Mouse (Mus musculus): ENCODE measurements at regions not wholly inside any gene's neighbourhood (a gene's known extent, or its start where the extent isn't known, plus 50 kb on each side); places are given as distances from the start of the nearest gene placed in this dataset.

DNA sequence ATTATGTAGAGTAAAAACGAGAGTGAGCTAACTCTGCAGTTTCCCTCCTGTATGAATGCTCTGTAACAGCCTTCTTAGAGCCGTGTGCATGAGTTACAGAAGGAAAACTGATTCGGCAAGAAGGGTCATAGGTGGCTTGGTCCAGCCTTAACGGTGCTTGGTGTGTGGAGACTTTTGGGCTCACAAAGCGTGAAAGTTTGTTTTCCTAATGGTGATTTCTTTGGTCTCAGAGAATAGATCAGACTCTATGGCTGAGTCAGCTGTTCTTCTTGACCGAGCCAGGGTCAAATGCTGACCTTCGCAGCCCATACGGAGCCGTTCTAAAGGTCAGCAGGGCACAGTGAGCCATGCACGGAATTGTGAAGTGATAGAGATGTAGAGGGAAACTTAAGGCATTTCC, 294.1 kb upstream of the Mon1b start:
- DNase-seq (ENCODE audit: low spot score) (no peak), ATAC-seq (no peak)
- no peaks in the 10 kb centered on the region for H3K27me3 ChIP-seq (replicated peaks; ENCODE audit: control insufficient read depth, insufficient read depth, low read length)
- no peak overlapping the region for H3K9ac ChIP-seq (ENCODE audit: low read length)
- H3K27ac ChIP-seq (ENCODE audit: low read depth, low read length), result no peak overlapping the region
- H3K4me3 ChIP-seq (ENCODE audit: low read depth, low read length), result no peak overlapping the region
- H3K4me2 ChIP-seq (ENCODE audit: low read length), result no peak overlapping the region
- no peaks in the 10 kb centered on the region for H3K36me3 ChIP-seq (ENCODE audit: control insufficient read depth, insufficient read depth, low read length)
- WGBS, result 83% methylated on average over 10 of the region's 10 CpGs
- H3K4me1 ChIP-seq (ENCODE audit: control insufficient read depth, insufficient read depth, low read length), result no peaks in the 10 kb centered on the region
- no peaks in the 10 kb centered on the region for H3K9me3 ChIP-seq (replicated peaks; ENCODE audit: control insufficient read depth, low read length)

DNA sequence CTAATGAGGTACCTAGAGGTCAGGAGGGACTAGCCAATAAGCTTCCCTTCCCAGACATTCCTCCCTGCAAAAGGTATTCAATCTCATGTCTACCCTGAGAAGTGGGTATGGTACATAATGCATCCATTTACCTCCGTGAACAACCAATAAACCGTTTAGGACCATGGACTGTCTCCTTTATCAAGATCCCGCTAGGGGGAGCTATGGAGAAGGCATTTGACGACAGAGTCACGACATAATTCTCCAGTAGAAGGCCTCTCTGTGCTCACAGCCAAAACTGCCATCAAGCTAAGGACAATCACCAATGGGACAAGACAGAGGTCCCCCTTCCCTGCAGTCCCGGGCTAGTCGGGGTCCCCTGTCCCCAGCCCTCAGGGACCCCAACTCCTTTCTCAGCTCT, 273.5 kb upstream of the Mon1b start:
- DNase-seq (ENCODE audit: low spot score) (no peak), ATAC-seq (no peak)
- 69% methylated on average over 7 of the region's 7 CpGs for WGBS
- H3K36me3 ChIP-seq (ENCODE audit: control insufficient read depth, insufficient read depth, low read length), result no peaks in the 10 kb centered on the region
- no peak overlapping the region for H3K4me3 ChIP-seq (ENCODE audit: low read depth, low read length)
- no peak overlapping the region for H3K4me2 ChIP-seq (ENCODE audit: low read length)
- H3K27ac ChIP-seq (ENCODE audit: low read depth, low read length), result no peak overlapping the region
- H3K9me3 ChIP-seq (replicated peaks; ENCODE audit: control insufficient read depth, low read length), result no peaks in the 10 kb centered on the region
- H3K9ac ChIP-seq (ENCODE audit: low read length), result no peak overlapping the region
- no peaks in the 10 kb centered on the region for H3K27me3 ChIP-seq (replicated peaks; ENCODE audit: control insufficient read depth, insufficient read depth, low read length)
- H3K4me1 ChIP-seq (ENCODE audit: control insufficient read depth, insufficient read depth, low read length), result no peaks in the 10 kb centered on the region

DNA sequence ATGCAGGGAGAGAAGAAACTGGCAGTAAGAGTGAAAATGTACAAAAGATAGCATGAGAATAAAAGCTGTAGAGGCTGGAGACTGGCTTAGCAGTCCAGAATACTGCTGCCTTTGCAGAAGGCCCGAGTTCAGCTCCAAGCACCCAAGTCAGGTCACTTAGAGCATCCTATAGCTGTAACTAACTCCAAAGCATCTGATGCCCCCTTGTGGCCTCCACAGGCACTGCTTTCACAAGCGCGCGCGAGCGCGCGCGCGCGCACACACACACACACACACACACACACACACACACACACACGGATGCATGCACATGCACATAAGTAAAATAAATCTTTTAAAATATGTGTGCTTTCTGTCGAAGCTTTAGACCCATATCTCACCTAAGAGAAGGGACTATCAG, 271.2 kb upstream of the Mon1b start:
- Histone ChIP-seq H3K4me2 (ENCODE audit: low read length) (no peak overlapping the region), H3K9me3 (replicated peaks; ENCODE audit: control insufficient read depth, low read length) (no peaks in the 10 kb centered on the region), H3K27ac (ENCODE audit: low read depth, low read length) (no peak overlapping the region), H3K27me3 (replicated peaks; ENCODE audit: control insufficient read depth, insufficient read depth, low read length) (no peaks in the 10 kb centered on the region), H3K4me1 (ENCODE audit: control insufficient read depth, insufficient read depth, low read length) (no peaks in the 10 kb centered on the region), H3K36me3 (ENCODE audit: control insufficient read depth, insufficient read depth, low read length) (no peaks in the 10 kb centered on the region), H3K9ac (ENCODE audit: low read length) (no peak overlapping the region), H3K4me3 (ENCODE audit: low read depth, low read length) (no peak overlapping the region)
- DNase-seq (ENCODE audit: low spot score) (no peak), ATAC-seq (no peak)
- 95% methylated on average over 13 of the region's 13 CpGs for WGBS

DNA sequence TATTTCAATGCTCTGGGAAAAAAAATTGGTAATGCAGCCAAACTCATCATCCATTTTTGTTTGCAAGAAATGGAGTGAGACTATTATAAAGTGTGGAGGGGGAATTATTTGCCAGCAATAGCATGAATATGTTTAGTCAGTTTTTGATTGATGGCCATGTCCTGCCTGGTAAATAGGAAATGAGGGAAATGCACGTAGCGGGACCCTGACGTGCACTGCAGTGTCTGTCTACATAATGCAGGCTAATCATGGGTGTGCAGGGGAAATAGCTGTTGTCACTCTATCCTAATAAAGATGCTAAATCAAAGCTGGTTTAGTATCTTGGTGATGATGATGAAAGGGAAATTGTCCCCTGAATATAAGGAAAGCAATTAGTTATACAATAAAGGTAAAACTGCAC, 251.9 kb upstream of the Mon1b start:
- ATAC-seq (no peak), DNase-seq (ENCODE audit: low spot score) (no peak)
- Histone ChIP-seq H3K4me3 (ENCODE audit: low read depth, low read length) (no peak overlapping the region), H3K4me2 (ENCODE audit: low read length) (no peak overlapping the region), H3K9me3 (replicated peaks; ENCODE audit: control insufficient read depth, low read length) (no peaks in the 10 kb centered on the region), H3K27me3 (replicated peaks; ENCODE audit: control insufficient read depth, insufficient read depth, low read length) (no peaks in the 10 kb centered on the region), H3K9ac (ENCODE audit: low read length) (no peak overlapping the region), H3K4me1 (ENCODE audit: control insufficient read depth, insufficient read depth, low read length) (peaks cover 2% of the 10 kb centered on the region; the same call in 1 of the 2 replicates), H3K27ac (ENCODE audit: low read depth, low read length) (no peak overlapping the region), H3K36me3 (ENCODE audit: control insufficient read depth, insufficient read depth, low read length) (no peaks in the 10 kb centered on the region)
- 40% methylated on average over 3 of the region's 3 CpGs for WGBS

DNA sequence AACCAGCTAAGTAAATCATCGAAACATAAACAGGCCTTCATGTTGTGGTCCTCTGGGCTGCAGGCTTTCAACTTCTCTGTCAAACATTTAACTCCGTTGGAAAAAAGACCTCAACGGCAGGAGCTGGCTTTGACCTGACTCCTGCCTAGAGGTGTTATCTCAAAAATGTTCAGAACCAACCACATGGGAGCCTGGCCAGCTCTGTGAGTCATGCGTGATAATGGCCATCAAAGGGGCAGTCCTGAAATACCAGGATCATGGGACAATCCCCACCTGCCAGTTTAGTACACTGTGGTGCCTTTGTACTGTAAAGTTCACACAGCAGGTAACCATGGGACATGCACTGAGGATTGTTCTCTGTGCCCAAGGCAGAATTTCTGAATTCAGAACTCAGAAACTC, 251.4 kb upstream of the Mon1b start:
- WGBS, result 60% methylated on average over 4 of the region's 4 CpGs
- Histone ChIP-seq H3K27me3 (replicated peaks; ENCODE audit: control insufficient read depth, insufficient read depth, low read length) (no peaks in the 10 kb centered on the region), H3K9ac (ENCODE audit: low read length) (no peak overlapping the region), H3K9me3 (replicated peaks; ENCODE audit: control insufficient read depth, low read length) (no peaks in the 10 kb centered on the region), H3K36me3 (ENCODE audit: control insufficient read depth, insufficient read depth, low read length) (no peaks in the 10 kb centered on the region), H3K4me1 (ENCODE audit: control insufficient read depth, insufficient read depth, low read length) (peaks cover 2% of the 10 kb centered on the region; the same call in 1 of the 2 replicates), H3K27ac (ENCODE audit: low read depth, low read length) (no peak overlapping the region), H3K4me2 (ENCODE audit: low read length) (no peak overlapping the region), H3K4me3 (ENCODE audit: low read depth, low read length) (no peak overlapping the region)
- no peak for ATAC-seq
- peak; percentile 16 for DNase-seq (ENCODE audit: low spot score)

DNA sequence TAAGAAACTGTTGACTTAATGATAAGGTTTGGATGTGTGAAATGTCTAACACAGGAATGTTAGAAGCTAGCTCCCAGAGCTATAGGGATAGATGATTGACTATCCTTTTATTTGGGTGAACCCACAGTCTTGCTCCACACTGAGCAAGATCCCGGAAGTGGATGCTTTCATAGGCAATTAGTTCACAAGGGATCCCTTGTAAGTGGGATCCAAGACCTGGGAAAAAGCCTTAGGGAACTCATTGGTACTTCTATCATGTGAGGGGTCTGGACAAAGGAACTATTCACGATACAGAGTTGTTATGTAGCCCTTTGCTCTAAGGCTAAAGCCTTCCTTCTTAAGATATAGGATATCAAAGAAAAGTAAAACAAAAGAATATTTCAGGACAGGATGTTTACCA, 245.9 kb upstream of the Mon1b start:
- no peaks in the 10 kb centered on the region for H3K9me3 ChIP-seq (replicated peaks; ENCODE audit: control insufficient read depth, low read length)
- no peaks in the 10 kb centered on the region for H3K36me3 ChIP-seq (ENCODE audit: control insufficient read depth, insufficient read depth, low read length)
- no peaks in the 10 kb centered on the region for H3K27me3 ChIP-seq (replicated peaks; ENCODE audit: control insufficient read depth, insufficient read depth, low read length)
- no peak overlapping the region for H3K9ac ChIP-seq (ENCODE audit: low read length)
- H3K4me3 ChIP-seq (ENCODE audit: low read depth, low read length), result no peak overlapping the region
- ATAC-seq, result no peak
- 19% methylated on average over 2 of the region's 2 CpGs for WGBS
- H3K27ac ChIP-seq (ENCODE audit: low read depth, low read length), result no peak overlapping the region
- H3K4me2 ChIP-seq (ENCODE audit: low read length), result no peak overlapping the region
- DNase-seq (ENCODE audit: low spot score), result peak; percentile 14
- no peaks in the 10 kb centered on the region for H3K4me1 ChIP-seq (ENCODE audit: control insufficient read depth, insufficient read depth, low read length)

DNA sequence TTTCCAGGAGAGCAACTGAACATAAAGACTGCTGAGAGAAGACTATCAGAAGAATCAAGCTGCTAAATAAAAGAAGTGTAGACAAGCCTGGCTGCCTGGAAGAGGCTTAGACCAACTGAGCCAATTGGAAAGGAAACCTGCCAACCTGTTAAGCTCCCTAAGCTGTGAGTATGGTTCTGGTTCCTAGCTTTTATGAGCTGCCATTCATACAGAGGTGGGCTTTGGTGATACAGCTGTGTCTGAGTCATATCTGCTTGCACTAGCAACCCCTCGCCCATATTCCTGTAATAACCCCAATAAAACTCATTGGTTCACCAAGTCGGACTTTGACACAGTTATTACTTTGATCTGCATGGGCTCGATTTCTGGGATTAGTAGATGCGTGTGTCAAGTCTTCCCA, 245.3 kb upstream of the Mon1b start:
- Histone ChIP-seq H3K9me3 (replicated peaks; ENCODE audit: control insufficient read depth, low read length) (no peaks in the 10 kb centered on the region), H3K9ac (ENCODE audit: low read length) (no peak overlapping the region), H3K4me3 (ENCODE audit: low read depth, low read length) (no peak overlapping the region), H3K27ac (ENCODE audit: low read depth, low read length) (no peak overlapping the region), H3K4me1 (ENCODE audit: control insufficient read depth, insufficient read depth, low read length) (no peaks in the 10 kb centered on the region), H3K27me3 (replicated peaks; ENCODE audit: control insufficient read depth, insufficient read depth, low read length) (no peaks in the 10 kb centered on the region), H3K36me3 (ENCODE audit: control insufficient read depth, insufficient read depth, low read length) (no peaks in the 10 kb centered on the region), H3K4me2 (ENCODE audit: low read length) (no peak overlapping the region)
- WGBS, result 68% methylated on average over 4 of the region's 4 CpGs
- DNase-seq (ENCODE audit: low spot score) (no peak), ATAC-seq (no peak)

DNA sequence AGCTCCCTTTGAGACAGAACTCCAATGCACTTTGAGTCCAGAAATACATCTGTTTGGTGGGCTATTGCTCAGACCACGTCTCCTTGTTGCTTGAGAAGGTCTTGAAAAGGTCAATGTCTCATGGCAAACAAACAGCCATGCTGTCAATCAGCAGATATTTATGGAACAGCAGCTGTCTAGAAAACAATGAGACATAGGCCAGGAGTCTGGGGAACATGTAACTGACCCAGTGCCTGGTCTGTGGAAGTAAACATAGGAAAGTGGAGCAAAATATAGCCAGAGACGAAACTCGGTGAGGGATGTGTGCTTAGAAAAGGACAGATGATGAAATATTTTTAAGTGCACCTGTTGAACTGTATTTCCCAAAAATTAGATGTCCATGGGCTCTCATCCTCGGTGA, 241.1 kb upstream of the Mon1b start:
- ATAC-seq, result no peak
- no peaks in the 10 kb centered on the region for H3K9me3 ChIP-seq (replicated peaks; ENCODE audit: control insufficient read depth, low read length)
- no peaks in the 10 kb centered on the region for H3K4me1 ChIP-seq (ENCODE audit: control insufficient read depth, insufficient read depth, low read length)
- 85% methylated on average over 4 of the region's 4 CpGs for WGBS
- DNase-seq (ENCODE audit: low spot score), result no peak
- no peaks in the 10 kb centered on the region for H3K27me3 ChIP-seq (replicated peaks; ENCODE audit: control insufficient read depth, insufficient read depth, low read length)
- H3K4me2 ChIP-seq (ENCODE audit: low read length), result no peak overlapping the region
- H3K4me3 ChIP-seq (ENCODE audit: low read depth, low read length), result no peak overlapping the region
- H3K9ac ChIP-seq (ENCODE audit: low read length), result no peak overlapping the region
- H3K27ac ChIP-seq (ENCODE audit: low read depth, low read length), result no peak overlapping the region
- H3K36me3 ChIP-seq (ENCODE audit: control insufficient read depth, insufficient read depth, low read length), result no peaks in the 10 kb centered on the region

DNA sequence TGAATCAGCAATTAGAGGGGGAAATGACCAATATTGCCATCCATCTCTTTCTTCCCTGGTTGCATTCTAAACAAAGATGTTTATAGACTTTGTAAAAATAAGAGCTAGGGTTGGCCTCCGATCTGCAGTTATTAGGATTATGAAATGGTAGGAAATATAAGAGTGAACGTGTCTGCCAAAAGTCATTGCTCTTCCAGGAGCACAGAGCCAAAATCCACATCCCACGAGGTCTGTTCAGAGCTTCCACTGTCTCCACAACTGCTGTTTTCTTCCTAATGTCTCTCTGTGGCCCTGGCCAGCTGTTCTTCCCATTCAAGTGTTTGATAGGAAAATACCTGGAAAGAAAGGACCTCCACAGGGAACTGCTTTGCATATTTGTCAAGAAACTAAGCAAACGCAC, 230.2 kb upstream of the Mon1b start:
- Histone ChIP-seq H3K27ac (ENCODE audit: low read depth, low read length) (no peak overlapping the region), H3K36me3 (ENCODE audit: control insufficient read depth, insufficient read depth, low read length) (no peaks in the 10 kb centered on the region), H3K9ac (ENCODE audit: low read length) (no peak overlapping the region), H3K4me1 (ENCODE audit: control insufficient read depth, insufficient read depth, low read length) (no peaks in the 10 kb centered on the region), H3K4me2 (ENCODE audit: low read length) (no peak overlapping the region), H3K9me3 (replicated peaks; ENCODE audit: control insufficient read depth, low read length) (no peaks in the 10 kb centered on the region), H3K4me3 (ENCODE audit: low read depth, low read length) (no peak overlapping the region), H3K27me3 (replicated peaks; ENCODE audit: control insufficient read depth, insufficient read depth, low read length) (no peaks in the 10 kb centered on the region)
- ATAC-seq (no peak), DNase-seq (ENCODE audit: low spot score) (no peak)
- 60% methylated on average over 4 of the region's 4 CpGs for WGBS

DNA sequence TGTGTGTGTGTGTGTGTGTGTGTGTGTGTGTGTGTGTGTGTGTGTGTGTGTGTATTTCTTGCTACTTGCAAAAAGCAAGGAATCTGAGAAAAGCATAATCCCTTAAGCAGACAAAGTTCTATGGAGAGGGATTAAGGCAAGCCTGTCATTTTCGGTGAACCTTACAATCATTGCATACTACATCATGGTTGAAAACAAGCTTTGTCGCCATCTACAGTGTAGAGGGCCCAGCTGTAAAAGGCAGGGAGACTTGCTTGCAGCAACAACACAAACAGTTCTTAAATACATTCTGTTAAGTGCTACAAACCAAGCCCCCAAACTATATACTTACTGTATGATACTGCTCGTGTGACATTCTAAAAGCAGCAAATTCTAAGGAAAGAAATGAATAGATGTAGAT, 216.0 kb upstream of the Mon1b start:
- DNase-seq (ENCODE audit: low spot score) (peak; percentile 30), ATAC-seq (no peak)
- H3K36me3 ChIP-seq (ENCODE audit: control insufficient read depth, insufficient read depth, low read length), result no peaks in the 10 kb centered on the region
- no peak overlapping the region for H3K4me3 ChIP-seq (ENCODE audit: low read depth, low read length)
- H3K9me3 ChIP-seq (replicated peaks; ENCODE audit: control insufficient read depth, low read length), result no peaks in the 10 kb centered on the region
- 77% methylated on average over 3 of the region's 3 CpGs for WGBS
- no peaks in the 10 kb centered on the region for H3K27me3 ChIP-seq (replicated peaks; ENCODE audit: control insufficient read depth, insufficient read depth, low read length)
- H3K27ac ChIP-seq (ENCODE audit: low read depth, low read length), result no peak overlapping the region
- no peaks in the 10 kb centered on the region for H3K4me1 ChIP-seq (ENCODE audit: control insufficient read depth, insufficient read depth, low read length)
- H3K9ac ChIP-seq (ENCODE audit: low read length), result no peak overlapping the region
- no peak overlapping the region for H3K4me2 ChIP-seq (ENCODE audit: low read length)

Measured in forebrain, embryonic 14.5 days (tissue).